Mouse (Mus musculus): ENCODE measurements around the gene Car6. TPM values are rescaled to one million over a fixed set of nuclear protein-coding genes. Genes with fewer than 3 reads are reported as not detected.

Gene Car6
- polyA plus RNA-seq, 1 experiment = 52.7 TPM

GRCm38 (mm10) chr4:150139090-150139489 is 62.0 kb downstream of the Car6 start:
- no peaks in the 10 kb centered on the region for H3K36me3 ChIP-seq (ENCODE audit: control insufficient read depth, insufficient read depth)
- no peaks in the 10 kb centered on the region for H3K27me3 ChIP-seq (ENCODE audit: control insufficient read depth, insufficient read depth, insufficient read length)
- H3K4me2 ChIP-seq (ENCODE audit: low read depth) = peak overlapping the region; percentile 93
- no peak overlapping the region for H3ac ChIP-seq (ENCODE audit: control insufficient read depth, insufficient read length)
- H3K79me2 ChIP-seq (ENCODE audit: control insufficient read depth, insufficient read depth) = no peaks in the 10 kb centered on the region
- TF ChIP-seq E2F4 (IDR thresholded peaks at IDR 0.05; ENCODE audit: insufficient read depth) (no peak), CEBPB (IDR thresholded peaks at IDR 0.05; ENCODE audit: insufficient read depth, poor library complexity, severe bottlenecking) (no peak), TCF12 (IDR thresholded peaks at IDR 0.05; ENCODE audit: insufficient read depth, poor library complexity, severe bottlenecking) (no peak)
- no peak overlapping the region for H3K4me3 ChIP-seq

GRCm38 (mm10) chr4:150138084-150138543 is 63.0 kb downstream of the Car6 start:
- Histone ChIP-seq H3K4me2 (ENCODE audit: low read depth) (peak overlapping the region; percentile 93), H3ac (ENCODE audit: control insufficient read depth, insufficient read length) (no peak overlapping the region), H3K4me3 (peak overlapping the region; percentile 3), H3K27me3 (ENCODE audit: control insufficient read depth, insufficient read depth, insufficient read length) (no peaks in the 10 kb centered on the region), H3K36me3 (ENCODE audit: control insufficient read depth, insufficient read depth) (no peaks in the 10 kb centered on the region), H3K79me2 (ENCODE audit: control insufficient read depth, insufficient read depth) (no peaks in the 10 kb centered on the region)
- TF ChIP-seq TCF12 (IDR thresholded peaks at IDR 0.05; ENCODE audit: insufficient read depth, poor library complexity, severe bottlenecking) (no peak), E2F4 (IDR thresholded peaks at IDR 0.05; ENCODE audit: insufficient read depth) (no peak), POLR2AphosphoS2 (IDR thresholded peaks at IDR 0.05; ENCODE audit: insufficient read length, low read depth) (no peak), MYOD1 (IDR thresholded peaks at IDR 0.05; ENCODE audit: control insufficient read depth in 1 of 3, insufficient read length in 2 of 3, low read depth in 2 of 3) (no peak), TCF3 (IDR thresholded peaks at IDR 0.05; ENCODE audit: insufficient read length, low read depth) (no peak), MYOG (IDR thresholded peaks at IDR 0.05; ENCODE audit: control insufficient read depth in 1 of 3, insufficient read depth in 1 of 3, insufficient read length in 2 of 3, low read depth in 2 of 3) (no peak), CEBPB (IDR thresholded peaks at IDR 0.05; ENCODE audit: insufficient read depth, poor library complexity, severe bottlenecking) (no peak), SRF (IDR thresholded peaks at IDR 0.05; ENCODE audit: control insufficient read depth, insufficient read length, low read depth) (no peak)

GRCm38 (mm10) chr4:150137368-150138083 is 63.6 kb downstream of the Car6 start:
- TF ChIP-seq POLR2AphosphoS2 (IDR thresholded peaks at IDR 0.05; ENCODE audit: insufficient read length, low read depth) = no peak
- no peak for TF ChIP-seq TCF3 (IDR thresholded peaks at IDR 0.05; ENCODE audit: insufficient read length, low read depth)
- Histone ChIP-seq H3K36me3 (ENCODE audit: control insufficient read depth, insufficient read depth) (no peaks in the 10 kb centered on the region), H3K4me3 (peak overlapping the region; percentile 3), H3K4me2 (ENCODE audit: low read depth) (peak overlapping the region; percentile 93), H3ac (ENCODE audit: control insufficient read depth, insufficient read length) (no peak overlapping the region), H3K27me3 (ENCODE audit: control insufficient read depth, insufficient read depth, insufficient read length) (no peaks in the 10 kb centered on the region), H3K79me2 (ENCODE audit: control insufficient read depth, insufficient read depth) (no peaks in the 10 kb centered on the region)

Other genes starting within 250 kb of the Car6 start
- gene Spsb1, start 246.3 kb downstream of the Car6 start, polyA plus RNA-seq (2012; fragmentation: generic; extraction: Trizol) = 22.6 TPM
- 21.8 TPM for gene H6pd, start 192.3 kb downstream of the Car6 start, polyA plus RNA-seq (2012; fragmentation: generic; extraction: Trizol)
- 1.6 TPM for gene Gpr157, start 114.0 kb downstream of the Car6 start, polyA plus RNA-seq (2012; fragmentation: generic; extraction: Trizol)
- 0.24 TPM for gene Slc2a5, start 82.0 kb downstream of the Car6 start, polyA plus RNA-seq (2012; fragmentation: generic; extraction: Trizol)
- gene Slc2a7, start 52.4 kb downstream of the Car6 start, polyA plus RNA-seq (2012; fragmentation: generic; extraction: Trizol) = not detected
- gene Eno1, start 35.4 kb upstream of the Car6 start, polyA plus RNA-seq (2012; fragmentation: generic; extraction: Trizol) = 1,358 TPM
- gene Rere, start 80.3 kb upstream of the Car6 start, polyA plus RNA-seq (2012; fragmentation: generic; extraction: Trizol) = 34.0 TPM